Mouse (Mus musculus): ENCODE results near the gene Tfr2. TPM values are rescaled to one million over a fixed set of nuclear protein-coding genes. Genes with fewer than 3 reads are reported as not detected.

The Tfr2 gene
- total RNA-seq (2021): under 1 TPM in 1 of 2 experiments, not detected in 1; 0.06 TPM
- long read RNA-seq, experiment 1: 0 reads
- long read RNA-seq, experiment 2: 0 reads

- DNase-seq: peak; percentile 37
- intact Hi-C loops (cut with DNase I; ENCODE audit: low total_unique reads): no loop called here
Observed at GRCm38 (mm10) chr5:137569665-137570064, at the start of gene Tfr2. Gene Tfr2, plus strand, starts transcription at chr5:137569840.

DNA sequence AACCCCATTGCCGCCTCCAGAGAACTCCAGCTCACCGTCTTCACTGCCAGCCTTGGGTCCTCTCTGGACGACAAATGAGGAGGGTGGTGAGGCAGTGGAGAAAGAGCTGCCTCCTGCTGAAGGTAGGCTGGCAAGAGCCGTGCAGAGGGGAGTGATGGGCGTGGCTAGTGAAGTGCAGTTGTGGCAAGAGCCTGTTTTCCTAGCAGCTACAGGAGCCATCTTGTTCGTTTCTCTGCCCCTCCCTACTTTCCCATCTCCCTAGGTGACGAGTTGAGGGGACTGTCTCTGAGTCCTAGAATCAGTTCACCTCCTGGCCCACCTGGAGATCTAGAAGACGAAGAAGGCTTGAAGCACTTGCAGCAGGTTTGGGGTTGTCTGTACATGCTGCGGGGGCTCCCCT, 47.8 kb upstream of the Tfr2 start:
- DNase-seq: no peak
- intact Hi-C loops (cut with DNase I; ENCODE audit: low total_unique reads): loop anchor here (10.0 kb wide), 1 partner anchor 113 kb away; no protein-coding TSS in a partner anchor

- intact Hi-C loops (cut with DNase I; ENCODE audit: low total_unique reads): loop anchor here (10.0 kb wide), 1 partner anchor 112 kb away; no protein-coding TSS in a partner anchor
- DNase-seq: no peak
Observed at GRCm38 (mm10) chr5:137522711-137523110, 46.9 kb upstream of the Tfr2 start.

DNA sequence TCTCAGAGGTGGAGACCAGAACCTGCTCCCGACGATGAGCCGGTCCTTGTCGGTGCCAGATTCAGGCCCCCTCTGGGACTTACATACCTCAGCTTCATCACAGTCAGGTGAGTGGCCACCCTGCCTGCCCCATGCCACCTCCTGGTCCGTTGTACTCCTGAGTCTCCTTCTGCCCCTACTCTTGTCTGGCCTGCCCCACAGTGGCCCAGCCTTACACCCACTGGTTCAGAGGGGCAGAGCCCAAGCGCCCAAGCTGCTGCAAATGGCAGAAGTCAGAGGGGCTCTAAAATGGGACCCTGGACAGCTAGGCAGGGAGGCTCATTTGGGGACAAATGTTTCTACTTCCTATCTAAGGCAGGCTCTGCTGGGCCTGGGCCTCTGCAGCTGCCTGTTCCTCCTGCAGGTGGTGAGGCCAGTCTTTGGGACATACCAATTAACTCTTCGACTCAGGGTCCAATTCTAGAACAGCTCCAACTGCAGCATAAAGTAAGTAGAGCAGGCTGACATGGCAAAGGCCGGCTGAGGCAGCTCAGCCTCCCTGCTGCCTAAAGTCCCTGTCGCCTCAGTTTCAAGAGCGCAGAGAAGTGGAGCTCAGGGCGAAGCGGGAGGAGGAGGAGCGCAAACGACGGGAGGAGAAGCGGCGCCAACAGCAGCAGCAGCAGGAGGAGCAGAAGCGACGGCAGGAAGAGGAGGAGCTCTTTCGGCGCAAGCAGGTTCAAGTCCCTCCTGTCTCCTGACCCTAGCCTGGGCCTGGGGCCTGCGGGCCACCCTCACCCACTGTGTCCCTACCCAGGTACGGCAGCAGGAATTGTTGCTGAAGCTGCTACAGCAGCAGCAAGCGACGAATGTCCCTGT, 46.0 kb upstream of the Tfr2 start:
- DNase-seq: no peak
- intact Hi-C loops (cut with DNase I; ENCODE audit: low total_unique reads): loop anchor here (10.0 kb wide), 1 partner anchor 111 kb away; no protein-coding TSS in a partner anchor

DNA sequence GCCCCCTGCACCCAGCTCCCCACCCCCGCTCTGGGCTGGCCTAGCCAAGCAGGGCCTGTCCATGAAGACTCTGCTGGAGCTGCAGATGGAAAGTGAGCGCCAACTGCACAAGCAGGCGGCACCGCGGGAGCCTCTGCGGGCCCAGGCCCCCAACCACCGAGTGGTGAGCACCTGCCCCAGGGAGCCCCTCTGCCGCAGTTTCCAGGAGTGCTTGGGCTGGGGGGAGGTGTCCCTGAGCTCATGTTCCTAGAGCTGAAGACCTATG, 45.5 kb upstream of the Tfr2 start:
- DNase-seq: no peak
- intact Hi-C loops (cut with DNase I; ENCODE audit: low total_unique reads): loop anchor here (10.0 kb wide), 1 partner anchor 111 kb away; no protein-coding TSS in a partner anchor

DNA sequence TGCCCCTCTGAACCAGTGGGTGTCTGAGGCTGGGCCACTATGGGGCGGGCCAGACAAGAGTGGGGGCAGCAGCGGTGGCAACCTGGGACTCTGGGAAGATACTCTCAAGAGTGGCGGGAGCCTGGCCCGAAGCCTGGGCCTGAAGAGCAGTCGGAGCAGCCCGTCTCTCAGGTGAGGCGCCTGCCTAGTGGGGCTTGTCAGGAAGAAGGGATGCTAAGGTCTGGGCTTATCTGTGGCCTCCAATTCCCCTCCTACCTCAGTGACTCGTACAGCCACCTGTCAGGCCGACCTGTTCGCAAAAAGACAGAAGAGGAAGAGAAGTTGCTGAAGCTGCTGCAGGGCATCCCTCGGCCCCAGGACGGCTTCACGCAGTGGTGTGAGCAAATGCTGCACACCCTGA, 45.0 kb upstream of the Tfr2 start:
- intact Hi-C loops (cut with DNase I; ENCODE audit: low total_unique reads): loop anchor here (10.0 kb wide), 1 partner anchor 110 kb away; no protein-coding TSS in a partner anchor
- DNase-seq: no peak

DNA sequence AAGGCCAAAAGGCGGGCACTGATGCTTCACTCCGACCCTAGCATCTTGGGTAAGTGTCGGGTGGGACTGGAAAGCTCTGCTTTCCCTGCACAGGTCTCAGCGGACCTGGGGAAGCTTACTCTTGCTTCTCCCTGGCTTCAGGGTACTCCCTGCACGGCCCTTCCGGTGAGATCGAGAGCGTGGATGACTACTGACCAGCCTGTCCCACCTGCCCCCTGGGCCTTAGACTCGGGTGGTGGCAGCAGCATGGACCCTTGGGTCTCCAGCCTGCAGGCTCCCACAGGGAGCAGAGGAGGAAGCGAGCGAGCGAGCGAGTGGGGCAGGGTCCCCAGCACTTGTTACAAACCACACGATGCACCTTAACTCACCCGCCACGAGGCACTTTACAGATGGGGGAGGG, 44.1 kb upstream of the Tfr2 start:
- intact Hi-C loops (cut with DNase I; ENCODE audit: low total_unique reads): loop anchor here (10.0 kb wide), 1 partner anchor 109 kb away; no protein-coding TSS in a partner anchor
- DNase-seq: no peak

GRCm38 (mm10) chr5:137526192-137526936, 43.3 kb upstream of the Tfr2 start:
- intact Hi-C loops (cut with DNase I; ENCODE audit: low total_unique reads): loop anchor here (10.0 kb wide), 1 partner anchor 108 kb away; no protein-coding TSS in a partner anchor
- DNase-seq: peak; percentile 60

DNA sequence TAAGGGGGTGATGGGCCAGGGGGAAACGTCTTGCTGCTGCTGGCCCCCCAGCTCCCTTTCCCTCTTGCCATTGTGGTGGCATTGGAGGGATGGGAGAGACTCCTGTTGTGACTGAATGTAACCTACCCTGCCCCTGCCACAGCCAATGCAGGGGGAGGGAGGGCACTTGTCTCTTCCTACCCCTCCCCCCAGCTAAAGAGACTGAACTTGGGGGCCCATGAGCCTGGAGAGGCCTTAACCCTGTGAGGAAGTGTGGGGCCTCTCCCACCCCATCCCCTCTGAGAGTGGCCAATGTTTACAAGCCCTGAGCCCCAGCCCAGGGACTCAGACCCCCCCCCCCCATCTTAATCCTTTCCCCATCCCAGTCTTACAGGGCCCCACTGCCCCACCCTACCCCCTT, 42.2 kb upstream of the Tfr2 start:
- intact Hi-C loops (cut with DNase I; ENCODE audit: low total_unique reads): loop anchor here (10.0 kb wide), 1 partner anchor 107 kb away; no protein-coding TSS in a partner anchor
- no peak for DNase-seq

DNA sequence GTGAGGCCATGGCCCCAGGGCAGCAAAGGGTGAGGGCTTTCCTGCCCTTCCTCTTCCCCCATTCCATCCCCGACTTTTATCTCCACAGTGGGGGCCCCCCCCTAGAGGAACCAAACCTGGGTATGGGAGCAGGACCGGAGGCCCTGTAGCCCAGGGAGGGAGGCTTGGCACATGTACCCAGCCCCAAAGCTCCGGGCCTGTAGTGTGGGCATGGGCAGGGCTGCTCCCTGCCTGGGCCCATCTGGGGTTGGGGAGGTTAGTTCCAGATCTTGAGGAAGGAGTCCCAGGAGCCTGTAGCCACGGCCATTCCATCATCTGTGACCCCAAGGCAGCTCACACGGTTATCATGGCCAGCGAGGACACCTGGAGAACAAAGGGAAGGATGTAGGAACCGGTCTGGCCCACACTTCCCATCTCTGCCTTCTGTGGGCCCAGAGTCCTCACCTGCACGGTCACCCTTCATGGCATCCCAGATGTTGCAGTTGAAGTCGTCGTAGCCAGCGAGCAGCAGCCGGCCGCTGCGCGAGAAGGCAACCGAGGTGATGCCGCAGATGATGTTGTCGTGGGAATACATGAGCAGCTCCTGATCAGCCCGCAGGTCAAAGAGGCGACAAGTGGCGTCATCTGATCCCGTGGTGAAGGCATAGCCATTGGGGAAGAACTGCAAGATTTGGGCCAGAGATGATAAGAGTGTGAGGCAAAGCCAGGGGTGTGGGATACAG, 41.2 kb upstream of the Tfr2 start:
- DNase-seq: no peak
- intact Hi-C loops (cut with DNase I; ENCODE audit: low total_unique reads): loop anchor here (10.0 kb wide), 1 partner anchor 106 kb away; no protein-coding TSS in a partner anchor

- intact Hi-C loops (cut with DNase I; ENCODE audit: low total_unique reads): loop anchor here (10.0 kb wide), 1 partner anchor 105 kb away; no protein-coding TSS in a partner anchor
- DNase-seq: no peak
Observed at GRCm38 (mm10) chr5:137529221-137529995, 40.2 kb upstream of the Tfr2 start.

GRCm38 (mm10) chr5:137530075-137530474, 39.6 kb upstream of the Tfr2 start:
- intact Hi-C loops (cut with DNase I; ENCODE audit: low total_unique reads): no loop called here
- DNase-seq: no peak

DNA sequence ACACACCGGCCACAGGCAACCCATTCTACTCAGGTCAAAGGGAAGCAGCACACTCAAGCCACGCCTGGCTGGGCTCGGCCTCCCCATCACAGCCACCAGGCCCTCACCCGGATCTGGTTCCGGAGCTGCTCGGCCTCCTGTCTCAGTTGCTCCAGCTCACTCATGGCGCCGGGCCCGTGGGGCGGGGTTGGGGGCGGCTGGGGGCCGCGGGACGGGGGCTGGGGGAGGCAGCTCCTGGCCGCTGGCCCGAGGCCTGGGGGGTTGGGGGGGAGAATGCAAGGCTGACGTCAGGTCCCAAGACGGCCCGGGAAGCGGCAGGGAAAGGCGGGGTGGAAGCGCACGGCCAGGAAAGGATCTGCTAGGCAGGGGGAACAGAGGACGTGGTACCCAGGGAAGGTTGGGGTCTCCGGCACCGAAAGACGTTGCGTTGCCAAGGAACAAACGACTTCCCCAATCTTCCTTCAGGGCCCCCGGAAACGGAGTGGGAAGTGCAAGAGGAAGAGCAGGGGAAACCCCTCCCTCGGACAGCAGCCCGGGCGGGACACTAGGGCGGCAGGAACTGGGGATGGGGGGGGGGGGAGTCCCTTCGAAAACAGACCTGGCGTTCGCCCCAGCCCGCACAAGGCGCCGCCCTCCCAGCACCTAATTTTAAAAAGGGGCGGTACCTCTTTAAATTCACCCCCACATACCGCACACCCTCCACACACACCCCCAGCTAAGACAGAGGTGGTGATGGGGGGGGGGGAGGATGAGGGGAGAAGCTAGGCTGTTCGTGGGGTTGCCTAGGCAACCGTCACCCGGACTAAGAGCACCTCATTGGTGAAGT, 38.8 kb upstream of the Tfr2 start:
- DNase-seq: peak; percentile 86
- intact Hi-C loops (cut with DNase I; ENCODE audit: low total_unique reads): no loop called here

DNA sequence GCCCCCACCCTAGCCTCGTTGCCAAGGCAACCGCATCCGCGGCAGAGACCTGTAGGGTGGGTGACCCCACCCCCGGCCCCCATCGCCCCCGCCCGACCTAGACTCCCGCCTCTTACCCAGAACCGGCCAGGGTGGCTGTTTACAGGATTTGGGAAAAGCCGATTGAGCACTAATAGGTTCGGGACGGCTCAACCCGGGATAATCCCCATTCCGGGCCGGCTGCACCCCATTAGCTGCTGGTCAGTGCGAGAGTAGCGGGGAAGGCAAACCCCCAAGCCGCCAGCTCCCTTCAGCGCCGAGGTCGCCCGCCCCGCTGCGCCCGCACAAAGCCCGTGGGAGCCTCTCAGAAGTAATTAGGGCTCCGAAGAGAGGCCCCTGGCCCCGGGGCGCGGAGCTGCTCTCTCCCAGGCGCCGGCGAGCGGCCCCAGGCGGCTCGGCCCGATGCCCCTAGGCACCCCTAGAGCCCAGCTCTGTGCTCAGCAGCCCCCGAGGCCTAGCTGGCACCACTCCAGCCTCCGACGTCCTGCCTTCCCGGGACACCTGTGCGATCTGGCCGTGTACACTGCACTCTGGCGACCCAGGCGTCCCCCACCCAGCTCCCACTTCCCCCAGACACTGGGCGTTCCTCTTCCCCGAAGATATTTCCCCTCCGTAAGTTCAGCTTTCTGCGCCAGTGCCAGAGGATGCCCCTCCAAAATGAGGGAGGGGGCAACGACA, 38.1 kb upstream of the Tfr2 start:
- DNase-seq: peak; percentile 69
- intact Hi-C loops (cut with DNase I; ENCODE audit: low total_unique reads): no loop called here

DNA sequence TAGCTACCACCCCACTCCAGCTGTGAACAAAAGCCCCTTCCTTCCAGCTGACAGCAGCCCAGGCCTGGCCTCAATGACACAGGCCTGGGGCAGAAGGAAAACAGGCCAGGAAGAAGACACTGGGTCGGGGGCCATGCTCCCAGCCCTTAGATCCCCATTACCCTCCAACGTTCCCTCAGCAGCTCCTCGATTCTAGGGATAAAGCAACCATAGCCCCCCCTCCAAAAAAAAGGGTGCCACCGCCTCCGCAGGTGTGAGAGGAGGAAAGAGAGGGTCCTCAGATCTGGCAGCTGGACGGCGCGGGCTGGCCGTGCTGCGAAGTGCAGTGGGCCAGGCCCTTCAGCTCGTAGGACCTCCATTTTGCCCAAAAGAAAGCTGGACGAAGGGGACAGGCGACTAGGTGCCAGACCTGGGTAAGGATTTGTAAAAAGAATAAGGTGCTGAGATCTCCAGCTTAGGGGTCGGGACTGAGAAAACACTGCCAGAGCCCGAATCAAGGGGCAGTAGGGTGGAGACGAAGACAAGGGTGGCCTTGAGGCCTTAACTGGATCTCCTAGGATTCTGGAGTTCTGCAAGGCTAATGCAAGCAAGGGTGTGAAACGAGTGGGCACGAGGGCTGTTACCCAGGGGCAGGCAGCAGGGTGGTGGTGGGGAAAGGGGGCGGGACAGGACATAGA, 37.4 kb upstream of the Tfr2 start:
- DNase-seq: no peak
- intact Hi-C loops (cut with DNase I; ENCODE audit: low total_unique reads): no loop called here

GRCm38 (mm10) chr5:137532808-137533116, 36.9 kb upstream of the Tfr2 start:
- DNase-seq: no peak
- intact Hi-C loops (cut with DNase I; ENCODE audit: low total_unique reads): no loop called here

All from gastrocnemius, postnatal 14 days (tissue).